ENCODE assay signal across 14 mouse cellular contexts in genomic region chr1:83748974-83749373, GRCm38 (mm10).
A peak's percentile ranks its signal among the peaks of the same experiment; 100 is the strongest.
DNase-seq lines count a peak whose midpoint lies in the region; ATAC-seq lines count a peak whose summit lies in the region.
"Had no signal": no experiment of that assay in that cellular context is flagged by ENCODE, and none has a peak within 500 bp of the region (broad histone marks: within the 10 kb centered on the region; RNA-seq: fewer than 3 reads in every experiment).

No protein-coding gene starts in this region.

- no peaks in the 10 kb centered on the region for H3K27me3 ChIP-seq in midbrain, embryonic 10.5 days (ENCODE audit: low read depth, poor library complexity, severe bottlenecking)
- H3K27me3 ChIP-seq in midbrain, embryonic 16.5 days (ENCODE audit: control insufficient read depth, insufficient read depth, low read depth, low read length), result no peaks in the 10 kb centered on the region
- no peaks in the 10 kb centered on the region for H3K27me3 ChIP-seq in forebrain, embryonic 11.5 days (ENCODE audit: control insufficient read depth, insufficient read depth, low read length)
- no peaks in the 10 kb centered on the region for H3K27me3 ChIP-seq in hindbrain, embryonic 14.5 days (ENCODE audit: control insufficient read depth, insufficient read depth, low read length)
- no peaks in the 10 kb centered on the region for H3K27me3 ChIP-seq in neural tube, embryonic 13.5 days
- H3K27me3 ChIP-seq: liver, embryonic 15.5 days had no signal

- WGBS in midbrain, embryonic 10.5 days, result 65% methylated on average over 4 of the region's 4 CpGs
- 8% methylated on average over 4 of the region's 4 CpGs for WGBS in midbrain, embryonic 16.5 days
- 39% methylated on average over 4 of the region's 4 CpGs for WGBS in forebrain, embryonic 11.5 days
- WGBS in hindbrain, embryonic 14.5 days, result 21% methylated on average over 4 of the region's 4 CpGs
- 24% methylated on average over 4 of the region's 4 CpGs for WGBS in neural tube, embryonic 13.5 days

- H3K4me3 ChIP-seq in midbrain, embryonic 10.5 days, result no peak overlapping the region
- no peak overlapping the region for H3K4me3 ChIP-seq in midbrain, embryonic 16.5 days (ENCODE audit: low read depth, low read length)
- no peak overlapping the region for H3K4me3 ChIP-seq in forebrain, embryonic 11.5 days (ENCODE audit: low read depth, low read length)
- H3K4me3 ChIP-seq in hindbrain, embryonic 14.5 days (replicated peaks; ENCODE audit: low read length), result no peak overlapping the region
- no peak overlapping the region for H3K4me3 ChIP-seq in neural tube, embryonic 13.5 days
- H3K4me3 ChIP-seq: liver, embryonic 15.5 days; myocyte had no signal

- H3K27ac ChIP-seq in midbrain, embryonic 10.5 days (replicated peaks), result peak overlapping the region; percentile 19; the same call in 1 of the 2 replicates
- H3K27ac ChIP-seq in midbrain, embryonic 16.5 days (ENCODE audit: low read length), result no peak overlapping the region
- H3K27ac ChIP-seq in forebrain, embryonic 11.5 days (ENCODE audit: low read depth, low read length), result peak overlapping the region; percentile 50
- peak overlapping the region; percentile 78 for H3K27ac ChIP-seq in hindbrain, embryonic 14.5 days
- peak overlapping the region; percentile 87 for H3K27ac ChIP-seq in neural tube, embryonic 13.5 days (replicated peaks)
- H3K27ac ChIP-seq: liver, embryonic 15.5 days had no signal

- no peak for ATAC-seq in midbrain, embryonic 16.5 days
- ATAC-seq in forebrain, embryonic 11.5 days (replicated peaks; ENCODE audit: low FRiP score), result peak; percentile 82
- peak; percentile 68; the same call in 1 of the 2 replicates for ATAC-seq in hindbrain, embryonic 14.5 days (ENCODE audit: low FRiP score)
- no peak for ATAC-seq in neural tube, embryonic 13.5 days (ENCODE audit: low read depth)
- ATAC-seq: inflammation-experienced regulatory T-cells, adult 6 months had no signal

- no peaks in the 10 kb centered on the region for H3K36me3 ChIP-seq in midbrain, embryonic 10.5 days
- no peaks in the 10 kb centered on the region for H3K36me3 ChIP-seq in midbrain, embryonic 16.5 days (ENCODE audit: control insufficient read depth, insufficient read depth, low read length)
- H3K36me3 ChIP-seq in forebrain, embryonic 11.5 days (ENCODE audit: control insufficient read depth, insufficient read depth, low read length), result no peaks in the 10 kb centered on the region
- no peaks in the 10 kb centered on the region for H3K36me3 ChIP-seq in hindbrain, embryonic 14.5 days (replicated peaks; ENCODE audit: control insufficient read depth, insufficient read depth)
- H3K36me3 ChIP-seq in neural tube, embryonic 13.5 days, result no peaks in the 10 kb centered on the region
- H3K36me3 ChIP-seq: liver, embryonic 15.5 days had no signal

- no peak overlapping the region for H3K9ac ChIP-seq in midbrain, embryonic 16.5 days (ENCODE audit: low read depth, low read length)
- no peak overlapping the region for H3K9ac ChIP-seq in forebrain, embryonic 11.5 days (ENCODE audit: low read length)
- H3K9ac ChIP-seq in hindbrain, embryonic 14.5 days, result no peak overlapping the region
- H3K9ac ChIP-seq in neural tube, embryonic 13.5 days, result no peak overlapping the region
- H3K9ac ChIP-seq: liver, embryonic 15.5 days had no signal

- peaks cover 8% of the 10 kb centered on the region; the same call in 1 of the 2 replicates for H3K4me1 ChIP-seq in midbrain, embryonic 10.5 days
- H3K4me1 ChIP-seq in midbrain, embryonic 16.5 days (ENCODE audit: control insufficient read depth, insufficient read depth, low read length), result peaks cover 10% of the 10 kb centered on the region; the same call in 1 of the 2 replicates
- H3K4me1 ChIP-seq in forebrain, embryonic 11.5 days (replicated peaks; ENCODE audit: control insufficient read depth, insufficient read depth, low read length), result no peaks in the 10 kb centered on the region
- peaks cover 32% of the 10 kb centered on the region for H3K4me1 ChIP-seq in hindbrain, embryonic 14.5 days (replicated peaks; ENCODE audit: control insufficient read depth, insufficient read depth, low read length)
- peaks cover 33% of the 10 kb centered on the region for H3K4me1 ChIP-seq in neural tube, embryonic 13.5 days (replicated peaks)
- H3K4me1 ChIP-seq: liver, embryonic 15.5 days had no signal

- no peak for DNase-seq in midbrain, embryonic 10.5 days (ENCODE audit: low spot score)
- no peak for DNase-seq in forebrain, embryonic 11.5 days (ENCODE audit: low spot score)
- DNase-seq in hindbrain, embryonic 14.5 days (ENCODE audit: low spot score), result peak; percentile 46
- DNase-seq in c-Kit-positive CD71-positive TER-119-positive erythroid progenitor cells, embryonic 14.5 days (ENCODE audit: low spot score), result no peak
- DNase-seq in layer of hippocampus, adult 8-10 months (ENCODE audit: low spot score in 2 of 2), result no peak
- no peak for DNase-seq in cerebellum, adult 18-20 months
- DNase-seq: lung, postnatal 4 days; right cerebral cortex, postnatal 25 days; thymus, postnatal 25 days had no signal

- no peaks in the 10 kb centered on the region for H3K9me3 ChIP-seq in midbrain, embryonic 10.5 days (replicated peaks)
- H3K9me3 ChIP-seq in midbrain, embryonic 16.5 days (replicated peaks; ENCODE audit: control insufficient read depth, low read length, poor library complexity, severe bottlenecking), result no peaks in the 10 kb centered on the region
- no peaks in the 10 kb centered on the region for H3K9me3 ChIP-seq in forebrain, embryonic 11.5 days (ENCODE audit: control insufficient read depth, low read length)
- H3K9me3 ChIP-seq in hindbrain, embryonic 14.5 days (ENCODE audit: control insufficient read depth, low read length), result no peaks in the 10 kb centered on the region
- H3K9me3 ChIP-seq in neural tube, embryonic 13.5 days, result no peaks in the 10 kb centered on the region
- H3K9me3 ChIP-seq: liver, embryonic 15.5 days had no signal

- no peak overlapping the region for H3K4me2 ChIP-seq in midbrain, embryonic 16.5 days (ENCODE audit: low read length)
- H3K4me2 ChIP-seq in forebrain, embryonic 11.5 days (ENCODE audit: low read depth, low read length, severe bottlenecking), result no peak overlapping the region
- H3K4me2 ChIP-seq in hindbrain, embryonic 14.5 days (replicated peaks), result no peak overlapping the region
- H3K4me2 ChIP-seq in neural tube, embryonic 13.5 days, result no peak overlapping the region
- H3K4me2 ChIP-seq: liver, embryonic 15.5 days had no signal

Comparison
In these comparisons a context has a peak if more than half of its experiments do, and no peak if none do; other contexts are left out.
1. ATAC-seq: peak in forebrain, embryonic 11.5 days (single experiment) and hindbrain, embryonic 14.5 days (single experiment); none in midbrain, embryonic 16.5 days (single experiment) and neural tube, embryonic 13.5 days (single experiment).